Mouse (Mus musculus) limb, embryonic 10.5 days (tissue): ENCODE measurements around the gene Lrp8. TPM values are rescaled to one million over a fixed set of nuclear protein-coding genes. Genes with fewer than 3 reads are reported as not detected.

Experiments
- DNase-seq: peaks from one replicate; pipeline ENCODE4 v3.0.0-alpha.2; 2017; ENCODE audit warnings: low spot score
- H3K27ac ChIP-seq: fragments of 300-500 bp; sonication (generic); 2 replicates; pipeline ENCODE4 v1.5.1; 2016; ENCODE audit warnings: mild to moderate bottlenecking
- H3K27me3 ChIP-seq: fragments of 300-500 bp; sonication (generic); 2 replicates; pipeline ENCODE4 v1.6.1; 2016; ENCODE audit warnings: low read depth, mild to moderate bottlenecking; ENCODE audit not compliant: poor library complexity, severe bottlenecking
- H3K36me3 ChIP-seq: fragments of 300-500 bp; sonication (generic); 2 replicates; pipeline ENCODE4 v1.6.1; 2016; ENCODE audit warnings: mild to moderate bottlenecking, moderate library complexity
- H3K4me1 ChIP-seq: fragments of 300-500 bp; sonication (generic); 2 replicates; pipeline ENCODE4 v1.6.1; 2016
- H3K4me3 ChIP-seq: fragments of 300-500 bp; sonication (generic); 2 replicates; pipeline ENCODE4 v1.5.1; 2016; ENCODE audit warnings: mild to moderate bottlenecking, moderate library complexity
- H3K9me3 ChIP-seq: fragments of 300-500 bp; sonication (generic); replicated peaks from 2 replicates; pipeline ENCODE4 v1.6.1; 2016; ENCODE audit warnings: mild to moderate bottlenecking
- WGBS: fragments of 180-500 bp; shearing (Covaris S2); methylation state at CpG from one replicate; pipeline ENCODE4 v1.1.7; 2016; 5-methylcytosine and 5-hydroxymethylcytosine counted together
- polyA plus RNA-seq: library from polyadenylated mRNA; unstranded; fragments of >200 nt; fragmentation: Nextera tagmentation; extraction: Ambion mirVana; gene quantifications from 2 replicates; pipeline ENCODE4 v1.2.1, GENCODE M21; 2016

The Lrp8 gene
- polyA plus RNA-seq, 1 experiment from 2014 or later, result 7.9 TPM

DNA sequence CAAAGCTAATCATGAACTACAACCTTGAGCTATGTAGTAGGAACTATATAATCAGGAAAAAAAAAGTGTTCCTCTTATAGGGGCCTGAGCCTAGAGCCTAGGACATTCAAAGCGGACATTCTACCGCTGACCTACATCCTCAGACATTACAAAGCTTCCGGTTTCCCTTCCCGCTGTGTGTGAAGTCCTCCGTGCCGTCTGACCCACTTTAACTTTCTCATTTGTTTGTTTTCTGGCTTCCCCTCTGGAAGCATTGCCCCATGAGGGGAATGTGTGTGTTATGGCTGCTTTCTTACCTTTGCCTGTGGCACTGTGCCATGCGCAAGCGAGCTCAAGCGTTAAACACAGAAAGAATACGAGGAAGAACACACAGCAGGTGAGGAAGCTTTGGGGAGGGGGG is 18.5 kb upstream of the Lrp8 start:
- Histone ChIP-seq H3K27ac (no peak overlapping the region), H3K36me3 (no peaks in the 10 kb centered on the region), H3K4me1 (peaks cover 47% of the 10 kb centered on the region), H3K9me3 (no peaks in the 10 kb centered on the region), H3K27me3 (peaks cover 14% of the 10 kb centered on the region; the same call in 1 of the 2 replicates), H3K4me3 (no peak overlapping the region)
- WGBS, result 85% methylated on average over 10 of the region's 10 CpGs
- no peak for DNase-seq

- Histone ChIP-seq H3K36me3 (no peaks in the 10 kb centered on the region), H3K27me3 (0 out of 2 replicates have a peak, but pooled peaks cover 1% of the 10 kb centered on the region), H3K9me3 (no peaks in the 10 kb centered on the region), H3K27ac (no peak overlapping the region), H3K4me3 (no peak overlapping the region), H3K4me1 (peaks cover 18% of the 10 kb centered on the region)
- 86% methylated on average over 6 of the region's 6 CpGs for WGBS
- DNase-seq, result no peak
These were observed 13.2 kb upstream of the Lrp8 start for GRCm38 (mm10) chr4:107788841-107789240.

DNA sequence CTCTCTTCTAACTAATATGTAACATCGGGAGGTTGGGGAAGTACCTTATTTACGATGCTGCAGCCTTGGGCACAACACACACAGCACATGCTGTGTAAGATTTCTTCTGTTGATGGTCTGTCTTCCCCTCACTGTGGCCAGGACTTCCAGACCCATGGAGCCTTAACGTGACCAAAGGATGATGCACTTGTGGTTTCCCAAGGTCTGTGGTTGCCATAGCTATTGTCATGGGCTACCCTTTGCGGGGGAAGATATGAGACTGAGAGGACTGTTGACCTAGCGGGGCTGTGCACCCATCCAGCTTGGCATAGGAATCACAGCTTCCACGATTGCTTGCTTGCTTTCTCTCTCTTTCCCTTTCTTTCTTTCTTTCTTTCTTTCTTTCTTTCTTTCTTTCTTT is 1.3 kb upstream of the Lrp8 start:
- DNase-seq, result no peak
- Histone ChIP-seq H3K27ac (no peak overlapping the region), H3K9me3 (no peaks in the 10 kb centered on the region), H3K4me3 (no peak overlapping the region), H3K4me1 (peaks cover 37% of the 10 kb centered on the region), H3K36me3 (0 out of 2 replicates have a peak, but pooled peaks cover 7% of the 10 kb centered on the region), H3K27me3 (peaks cover 38% of the 10 kb centered on the region)
- 87% methylated on average over 6 of the region's 6 CpGs for WGBS

- H3K27me3 ChIP-seq, result peaks cover 34% of the 10 kb centered on the region
- WGBS, result 2% methylated on average over 29 of the region's 41 CpGs
- H3K27ac ChIP-seq, result peak overlapping the region; percentile 86
- peaks cover 40% of the 10 kb centered on the region for H3K4me1 ChIP-seq
- peaks cover 11% of the 10 kb centered on the region; the same call in 1 of the 2 replicates for H3K36me3 ChIP-seq
- H3K9me3 ChIP-seq, result no peaks in the 10 kb centered on the region
- DNase-seq, result peak; percentile 84
- peak overlapping the region; percentile 74 for H3K4me3 ChIP-seq
These were observed 486 bp upstream of the Lrp8 start for GRCm38 (mm10) chr4:107801366-107802184.

DNA sequence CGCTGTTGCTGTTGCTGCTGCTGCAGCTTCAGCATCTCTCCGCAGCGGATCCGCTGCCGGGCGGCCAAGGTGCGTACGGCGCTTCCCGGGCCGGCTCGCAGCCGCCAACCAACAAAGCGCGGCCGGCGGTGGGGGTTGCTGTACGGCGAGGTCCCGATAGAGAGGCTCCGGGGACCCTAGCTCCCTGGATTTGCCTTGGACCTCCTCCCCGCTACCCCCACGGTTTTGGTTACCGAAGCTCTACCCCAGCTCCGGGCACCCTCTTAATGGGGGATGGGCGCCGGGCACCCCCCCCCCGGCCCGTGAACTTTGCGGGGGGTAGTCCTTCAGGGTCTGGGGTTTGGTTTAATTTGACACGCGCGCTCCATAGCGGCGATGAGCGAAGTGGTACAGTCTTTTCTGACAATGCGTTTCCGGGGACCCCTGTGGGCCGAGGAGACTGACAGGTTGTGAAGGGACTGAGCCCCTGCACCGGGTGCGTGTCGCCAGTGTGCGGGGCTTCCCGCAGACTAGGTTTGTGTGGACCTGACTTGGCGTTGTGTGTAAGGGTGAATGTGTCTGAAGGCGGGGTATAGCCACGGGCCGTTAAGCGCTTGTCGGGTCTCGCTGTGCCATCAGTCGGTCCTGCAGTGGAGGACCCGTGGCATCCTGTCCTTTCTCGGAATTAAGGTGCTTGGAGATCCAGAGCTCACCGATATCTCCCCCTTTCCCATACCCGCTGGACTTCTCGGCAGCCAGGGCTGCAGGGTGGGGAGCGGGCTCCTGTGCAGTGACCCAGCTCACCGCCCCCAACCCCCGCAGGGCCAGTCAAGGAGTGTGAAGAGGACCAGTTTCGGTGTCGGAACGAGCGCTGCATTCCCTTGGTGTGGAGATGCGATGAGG is 630 bp downstream of the Lrp8 start:
- Histone ChIP-seq H3K27me3 (peaks cover 33% of the 10 kb centered on the region), H3K4me3 (peak overlapping the region; percentile 74), H3K36me3 (peaks cover 18% of the 10 kb centered on the region; the same call in 1 of the 2 replicates), H3K4me1 (peaks cover 43% of the 10 kb centered on the region), H3K27ac (peak overlapping the region; percentile 86), H3K9me3 (no peaks in the 10 kb centered on the region)
- peak; percentile 70 for DNase-seq
- under 1% methylated on average over 65 of the region's 65 CpGs for WGBS

DNA sequence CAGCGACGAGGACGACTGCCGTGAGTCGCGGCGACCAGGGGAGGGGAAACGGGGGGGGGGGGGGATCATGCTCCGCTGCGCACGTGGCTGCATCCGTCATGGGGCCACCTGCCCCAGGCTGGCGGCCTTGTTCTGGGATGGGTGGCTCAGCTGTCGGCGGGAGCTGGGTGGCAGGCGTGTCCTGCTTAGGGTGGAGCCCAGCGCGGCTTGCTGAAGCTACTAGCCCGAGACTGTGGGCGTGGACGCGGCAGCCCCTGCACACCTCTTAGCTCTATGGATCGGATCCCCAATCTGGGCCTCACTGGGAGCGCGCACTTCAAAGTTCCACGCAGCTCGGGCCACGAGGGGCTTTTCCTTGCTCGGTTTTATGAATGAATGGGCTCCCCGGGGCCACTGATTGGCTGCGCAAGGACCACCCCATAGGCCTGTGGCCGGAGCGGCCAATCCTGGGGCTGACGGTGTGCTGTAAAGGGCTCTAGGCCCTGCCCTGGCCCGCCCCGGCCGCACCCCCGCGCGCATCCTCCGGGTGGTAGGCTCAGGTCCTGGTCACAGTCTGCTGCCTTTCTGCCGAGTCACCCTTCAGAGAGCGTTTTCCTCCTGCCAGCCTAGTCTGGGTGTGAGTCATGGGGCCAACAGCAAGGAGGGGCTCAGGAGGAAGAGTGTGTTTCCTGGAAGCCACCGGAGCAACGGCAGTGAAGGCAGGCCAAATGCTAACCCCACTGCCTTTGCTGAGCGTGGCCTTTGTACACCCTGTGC is 1.5 kb downstream of the Lrp8 start:
- Histone ChIP-seq H3K36me3 (peaks cover 24% of the 10 kb centered on the region; the same call in 1 of the 2 replicates), H3K27ac (peak overlapping the region; percentile 86), H3K27me3 (peaks cover 33% of the 10 kb centered on the region), H3K9me3 (no peaks in the 10 kb centered on the region), H3K4me1 (peaks cover 46% of the 10 kb centered on the region), H3K4me3 (peak overlapping the region; percentile 74)
- peak; percentile 90 for DNase-seq
- WGBS, result under 1% methylated on average over 46 of the region's 46 CpGs

- Histone ChIP-seq H3K4me1 (peaks cover 46% of the 10 kb centered on the region), H3K27ac (no peak overlapping the region), H3K4me3 (no peak overlapping the region), H3K36me3 (peaks cover 37% of the 10 kb centered on the region), H3K27me3 (peaks cover 18% of the 10 kb centered on the region), H3K9me3 (no peaks in the 10 kb centered on the region)
- DNase-seq, result no peak
- 75% methylated on average over 3 of the region's 3 CpGs for WGBS
These were observed 3.4 kb downstream of the Lrp8 start for GRCm38 (mm10) chr4:107805491-107805890.

GRCm38 (mm10) chr4:107807796-107808195 is 5.7 kb downstream of the Lrp8 start:
- Histone ChIP-seq H3K4me1 (peaks cover 42% of the 10 kb centered on the region), H3K27me3 (peaks cover 11% of the 10 kb centered on the region), H3K9me3 (no peaks in the 10 kb centered on the region), H3K4me3 (no peak overlapping the region), H3K27ac (no peak overlapping the region), H3K36me3 (peaks cover 38% of the 10 kb centered on the region)
- WGBS, result 75% methylated on average over 4 of the region's 4 CpGs
- no peak for DNase-seq

DNA sequence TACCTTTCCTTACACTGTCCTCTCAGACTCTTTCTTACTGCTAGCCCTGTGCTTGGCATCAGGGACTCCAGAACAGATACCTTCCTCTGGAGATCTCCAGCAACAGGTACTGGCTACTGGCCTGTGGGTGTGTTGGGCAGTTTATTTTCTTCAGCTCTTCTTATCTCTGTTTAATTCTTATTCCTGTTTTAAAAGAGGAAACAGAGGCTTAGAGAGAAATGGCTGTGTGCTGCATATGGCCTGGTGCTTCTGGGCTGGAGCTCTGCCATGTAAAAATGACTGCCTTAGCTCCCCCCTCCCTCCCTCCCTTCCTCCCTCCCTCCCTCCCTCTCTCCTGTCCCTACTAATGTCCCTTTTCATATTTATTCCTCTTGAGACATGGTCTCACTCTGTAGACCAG is 6.6 kb downstream of the Lrp8 start:
- no peak overlapping the region for H3K27ac ChIP-seq
- no peak for DNase-seq
- peaks cover 33% of the 10 kb centered on the region for H3K4me1 ChIP-seq
- peaks cover 38% of the 10 kb centered on the region for H3K36me3 ChIP-seq
- H3K4me3 ChIP-seq, result no peak overlapping the region
- H3K9me3 ChIP-seq, result no peaks in the 10 kb centered on the region
- H3K27me3 ChIP-seq, result peaks cover 11% of the 10 kb centered on the region

GRCm38 (mm10) chr4:107811006-107811405 is 8.9 kb downstream of the Lrp8 start:
- H3K27me3 ChIP-seq, result no peaks in the 10 kb centered on the region
- H3K9me3 ChIP-seq, result no peaks in the 10 kb centered on the region
- no peak overlapping the region for H3K4me3 ChIP-seq
- DNase-seq, result no peak
- H3K4me1 ChIP-seq, result peaks cover 21% of the 10 kb centered on the region
- WGBS, result 91% methylated on average over 3 of the region's 3 CpGs
- H3K36me3 ChIP-seq, result peaks cover 34% of the 10 kb centered on the region
- no peak overlapping the region for H3K27ac ChIP-seq

- WGBS, result 43% methylated on average over 10 of the region's 10 CpGs
- Histone ChIP-seq H3K27ac (peak overlapping the region; percentile 10; the same call in 1 of the 2 replicates), H3K4me3 (no peak overlapping the region), H3K9me3 (no peaks in the 10 kb centered on the region), H3K27me3 (no peaks in the 10 kb centered on the region), H3K4me1 (peaks cover 17% of the 10 kb centered on the region), H3K36me3 (peaks cover 27% of the 10 kb centered on the region)
- no peak for DNase-seq
These were observed 9.8 kb downstream of the Lrp8 start for GRCm38 (mm10) chr4:107811716-107812330.

DNA sequence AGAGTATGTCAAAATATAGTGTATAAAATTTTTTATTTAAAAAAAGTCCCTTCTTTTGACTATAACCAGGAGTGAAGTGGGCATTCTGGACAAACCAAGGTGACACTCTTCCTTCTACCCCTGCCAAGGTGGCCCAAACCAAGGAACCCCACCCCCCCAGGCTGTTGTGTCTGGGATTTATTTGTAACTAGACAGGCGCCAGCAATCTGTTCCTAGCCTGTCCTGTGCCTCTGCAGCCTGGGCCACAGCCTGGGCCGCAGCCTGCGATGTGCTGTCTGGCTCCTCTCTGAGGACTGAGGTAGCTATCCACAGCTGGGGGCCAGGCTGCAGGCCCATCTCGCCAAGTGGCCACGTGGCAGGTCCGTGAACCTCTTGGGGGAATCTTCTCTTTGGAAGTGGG is 10.3 kb downstream of the Lrp8 start:
- Histone ChIP-seq H3K4me1 (peaks cover 17% of the 10 kb centered on the region), H3K4me3 (no peak overlapping the region), H3K27me3 (no peaks in the 10 kb centered on the region), H3K27ac (no peak overlapping the region), H3K9me3 (no peaks in the 10 kb centered on the region), H3K36me3 (peaks cover 23% of the 10 kb centered on the region)
- WGBS, result 87% methylated on average over 6 of the region's 6 CpGs
- no peak for DNase-seq
